ENCODE assay signal across 14 mouse cellular contexts in genomic region chr4:152457673-152458072, GRCm38 (mm10).
"Had no signal": no experiment of that assay in that cellular context is flagged by ENCODE, and none has a peak within 500 bp of the region (broad histone marks: within the 10 kb centered on the region; RNA-seq: fewer than 3 reads in every experiment).

No protein-coding gene starts in this region.

- H3K27me3 ChIP-seq: intestine, embryonic 15.5 days; liver, embryonic 13.5 days; midbrain, embryonic 12.5 days; neural tube, embryonic 12.5 days had no signal

- H3K27ac ChIP-seq: intestine, embryonic 15.5 days; limb, embryonic 12.5 days; liver, embryonic 13.5 days; midbrain, embryonic 12.5 days; neural tube, embryonic 12.5 days had no signal

- ATAC-seq: intestine, embryonic 15.5 days; liver, postnatal 0 days; midbrain, embryonic 16.5 days had no signal

- H3K36me3 ChIP-seq: intestine, embryonic 15.5 days; limb, embryonic 12.5 days; liver, embryonic 13.5 days; midbrain, embryonic 12.5 days; neural tube, embryonic 12.5 days had no signal

- H3K9ac ChIP-seq: intestine, embryonic 15.5 days; limb, embryonic 12.5 days; liver, embryonic 13.5 days; liver, postnatal 0 days; midbrain, embryonic 12.5 days; neural tube, embryonic 12.5 days had no signal

- H3K4me3 ChIP-seq: intestine, embryonic 15.5 days; limb, embryonic 12.5 days; liver, embryonic 13.5 days; midbrain, embryonic 12.5 days; neural tube, embryonic 12.5 days had no signal

- DNase-seq: kidney, adult 18-20 months; kidney, postnatal 10 days; kidney, postnatal 4 days; liver; liver, embryonic 13.5 days; liver, postnatal 0 days; lung, postnatal 36 days; right cerebral cortex, postnatal 25 days; thymus, postnatal 4 days had no signal

- H3K4me2 ChIP-seq: intestine, embryonic 15.5 days; limb, embryonic 12.5 days; liver, embryonic 13.5 days; midbrain, embryonic 12.5 days; neural tube, embryonic 12.5 days had no signal

- H3K9me3 ChIP-seq: intestine, embryonic 15.5 days; limb, embryonic 12.5 days; liver, embryonic 13.5 days; midbrain, embryonic 12.5 days; neural tube, embryonic 12.5 days had no signal

- H3K4me1 ChIP-seq: intestine, embryonic 15.5 days; limb, embryonic 12.5 days; liver, embryonic 13.5 days had no signal
